Mouse (Mus musculus) spleen, adult 2 months (tissue): Measurements from ENCODE around the gene Kynu.

Source experiments
- CTCF ChIP-seq: fragments of 200-500 bp; IDR thresholded peaks from 2 replicates; pipeline ENCODE4 v1.5.1; 2011; ENCODE audit warnings: mild to moderate bottlenecking, inconsistent platforms; ENCODE audit not compliant: insufficient read depth, insufficient read length, insufficient replicate concordance; ENCODE audit errors: extremely low read depth
- POLR2A ChIP-seq: fragments of 200-500 bp; IDR thresholded peaks from 2 replicates; pipeline ENCODE4 v1.6.1; 2011; ENCODE audit warnings: low read depth, low read length, inconsistent platforms

DNA sequence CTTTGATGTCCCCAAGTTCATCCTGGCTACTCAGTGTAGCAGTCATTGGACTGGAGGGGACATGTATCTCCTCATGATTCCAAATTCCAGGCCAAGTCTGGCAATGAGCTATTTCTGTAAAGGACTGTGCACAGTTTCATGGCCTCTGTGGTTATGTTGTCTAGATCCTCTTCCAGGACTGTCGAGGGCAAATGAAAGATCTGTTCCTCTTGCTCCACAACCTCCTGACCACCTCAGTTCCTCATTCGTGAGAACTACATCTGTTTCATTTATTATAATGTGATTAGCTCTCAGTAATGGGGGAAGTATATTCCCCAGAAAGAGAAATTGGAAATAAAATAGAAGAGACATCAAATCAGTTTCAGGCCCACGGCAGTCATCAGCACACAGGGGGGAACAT lies 9.5 kb upstream of the Kynu start:
- no peak for TF ChIP-seq POLR2A
- no peak for TF ChIP-seq CTCF
